28 mouse cellular contexts compared by ENCODE assay signal in the genomic region with DNA sequence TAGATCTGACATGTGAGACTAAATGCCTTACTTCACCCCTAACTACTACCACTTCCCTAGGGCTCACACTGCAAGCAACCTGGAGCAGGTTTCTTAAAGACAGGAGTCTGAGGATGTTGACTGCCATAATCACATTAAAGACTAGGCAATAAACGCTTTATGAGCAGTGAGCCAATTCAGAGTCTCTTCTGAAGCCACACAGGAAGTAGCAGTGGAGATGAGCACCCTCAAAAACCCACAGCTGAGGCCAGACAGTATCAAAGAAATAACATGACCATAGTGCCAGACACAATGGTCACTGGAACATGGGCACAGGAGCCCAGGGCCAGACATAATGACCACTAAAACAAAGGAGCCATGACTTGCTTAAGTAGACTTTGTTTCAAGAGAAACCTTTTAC.
DNase-seq lines count a peak whose midpoint lies in the region; ATAC-seq and TF ChIP-seq lines count a peak whose summit lies in the region.
"Had no signal": no experiment of that assay in that cellular context is flagged by ENCODE, and none has a peak within 500 bp of the region (broad histone marks: within the 10 kb centered on the region; RNA-seq: fewer than 3 reads in every experiment).

No protein-coding gene starts in this region.

- 5% methylated on average over 1 of the region's 1 CpGs for WGBS in spleen, adult 2 months

- H3K36me3 ChIP-seq in spleen, adult 2 months (ENCODE audit: control insufficient read depth, insufficient read depth, low read length) = no peaks in the 10 kb centered on the region
- H3K36me3 ChIP-seq: embryonic facial prominence, embryonic 12.5 days; forebrain, embryonic 15.5 days; heart, embryonic 10.5 days; heart, embryonic 15.5 days; limb, embryonic 13.5 days; lung, embryonic 15.5 days; neural tube, embryonic 15.5 days had no signal

- no peak for TF ChIP-seq CTCF in spleen, adult 2 months (IDR thresholded peaks at IDR 0.05; ENCODE audit: extremely low read depth, insufficient read depth, insufficient read length, insufficient replicate concordance)

- 0 out of 2 replicates have a peak, but pooled peaks have one; percentile 2 for ATAC-seq in granulocyte monocyte progenitor cell, adult 5-6 weeks (replicated peaks; ENCODE audit: poor library complexity, severe bottlenecking)
- ATAC-seq: forebrain, embryonic 15.5 days; hindbrain, postnatal 0 days; intestine, postnatal 0 days; midbrain, embryonic 16.5 days had no signal

- peaks cover 15% of the 10 kb centered on the region for H3K4me1 ChIP-seq in spleen, adult 2 months (ENCODE audit: control insufficient read depth, insufficient read depth, insufficient read length)
- H3K4me1 ChIP-seq: embryonic facial prominence, embryonic 12.5 days; forebrain, embryonic 15.5 days; heart, embryonic 10.5 days; lung, embryonic 15.5 days; neural tube, embryonic 15.5 days had no signal

- H3K4me3 ChIP-seq in spleen, adult 2 months (ENCODE audit: extremely low read depth, insufficient read depth, insufficient read length) = no peak overlapping the region
- H3K4me3 ChIP-seq: embryonic facial prominence, embryonic 12.5 days; forebrain, embryonic 15.5 days; gastrocnemius, adult 2 months; heart, embryonic 10.5 days; heart, embryonic 15.5 days; limb, embryonic 13.5 days; lung, embryonic 15.5 days; neural tube, embryonic 15.5 days had no signal

- DNase-seq in spleen, adult 2 months (ENCODE audit: low read depth in 1 of 2, low spot score in 2 of 2) = no peak
- no peak for DNase-seq in spleen, adult 12 weeks (ENCODE audit: low spot score)
- DNase-seq in CD4-positive, CD25-positive, alpha-beta regulatory T cell, adult 2 months (ENCODE audit: low read depth, low spot score) = peak; percentile 62
- DNase-seq in naive thymus-derived CD4-positive, alpha-beta T cell, adult 2 months (ENCODE audit: low read depth) = peak; percentile 72
- DNase-seq in heart, adult 8-10 months (ENCODE audit: low spot score) = no peak
- DNase-seq in layer of hippocampus, adult 9-10 months (ENCODE audit: low spot score) = no peak
- DNase-seq in kidney, adult 9 months = no peak
- DNase-seq: adrenal gland, postnatal 14 days; cerebellum, adult 11 months; cerebellum, adult 9-10 months; cerebellum, postnatal 36 days; embryo, embryonic 11 days; gastrocnemius, adult 2 months; kidney, postnatal 25 days; right cerebral cortex, postnatal 4 days; thymus, adult 2 months had no signal

- peak overlapping the region; percentile 51; the same call in 1 of the 2 replicates for H3K27ac ChIP-seq in spleen, adult 2 months (ENCODE audit: insufficient read depth, low read length)
- H3K27ac ChIP-seq: embryonic facial prominence, embryonic 12.5 days; forebrain, embryonic 15.5 days; gastrocnemius, adult 2 months; heart, embryonic 10.5 days; heart, embryonic 15.5 days; hindbrain, postnatal 0 days; limb, embryonic 13.5 days; lung, embryonic 15.5 days; neural tube, embryonic 15.5 days; stomach, postnatal 0 days had no signal

- no peak for TF ChIP-seq POLR2A in spleen, adult 2 months (IDR thresholded peaks at IDR 0.05; ENCODE audit: low read depth, low read length)

- H3K27me3 ChIP-seq in spleen, adult 2 months (ENCODE audit: control insufficient read depth, insufficient read depth, low read length) = no peaks in the 10 kb centered on the region
- H3K27me3 ChIP-seq: embryonic facial prominence, embryonic 12.5 days; forebrain, embryonic 15.5 days; heart, embryonic 15.5 days; limb, embryonic 13.5 days; lung, embryonic 15.5 days; neural tube, embryonic 15.5 days had no signal

Comparison
In these comparisons a context has a peak if more than half of its experiments do, and no peak if none do; other contexts are left out.
1. DNase-seq: peak in CD4-positive, CD25-positive, alpha-beta regulatory T cell, adult 2 months (single experiment) and naive thymus-derived CD4-positive, alpha-beta T cell, adult 2 months (single experiment); none in spleen, adult 2 months (0 of 2), spleen, adult 12 weeks (single experiment), heart, adult 8-10 months (single experiment), layer of hippocampus, adult 9-10 months (single experiment) and kidney, adult 9 months (single experiment).